In the genomic region with DNA sequence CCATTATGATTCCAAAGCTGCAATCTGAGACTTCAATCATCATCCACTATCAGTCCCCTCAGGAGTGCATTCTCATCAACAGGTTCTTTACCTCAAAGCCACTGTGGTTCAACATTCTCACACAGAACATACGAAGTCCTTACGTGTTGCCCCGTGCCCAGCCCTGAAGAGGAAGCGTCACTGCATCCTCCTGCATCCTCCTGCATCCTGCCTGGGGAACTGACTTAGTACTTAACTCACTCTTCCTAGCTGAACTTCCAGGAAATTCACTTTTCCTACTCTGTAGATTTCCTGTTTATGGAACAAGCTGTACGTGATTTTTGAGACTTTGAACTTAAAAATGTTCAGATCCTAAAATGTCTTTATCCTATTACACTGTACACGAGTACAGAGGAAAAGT, we compare ENCODE assay signal across 28 mouse cellular contexts.
A peak's percentile ranks its signal among the peaks of the same experiment; 100 is the strongest.
DNase-seq lines count a peak whose midpoint lies in the region; ATAC-seq and TF ChIP-seq lines count a peak whose summit lies in the region.
"Had no signal": no experiment of that assay in that cellular context is flagged by ENCODE, and none has a peak within 500 bp of the region (broad histone marks: within the 10 kb centered on the region; RNA-seq: fewer than 3 reads in every experiment).

No protein-coding gene starts in this region.

- no peaks in the 10 kb centered on the region for H3K9me3 ChIP-seq in heart, embryonic 16.5 days (replicated peaks; ENCODE audit: control insufficient read depth, low read length)
- no peaks in the 10 kb centered on the region for H3K9me3 ChIP-seq in kidney, postnatal 0 days (replicated peaks; ENCODE audit: low read length)
- H3K9me3 ChIP-seq: embryonic facial prominence, embryonic 10.5 days; embryonic facial prominence, embryonic 13.5 days; forebrain, embryonic 10.5 days; forebrain, embryonic 13.5 days; hindbrain, embryonic 10.5 days; hindbrain, embryonic 13.5 days; intestine, embryonic 15.5 days had no signal

- H3K4me3 ChIP-seq in heart, embryonic 16.5 days (ENCODE audit: low read length), result no peak overlapping the region
- no peak overlapping the region for H3K4me3 ChIP-seq in kidney, postnatal 0 days (replicated peaks; ENCODE audit: low read depth, low read length)
- H3K4me3 ChIP-seq in kidney, adult 2 months (ENCODE audit: insufficient read depth, low read depth, low read length), result no peak overlapping the region
- H3K4me3 ChIP-seq in brown adipose tissue, adult 24 weeks (ENCODE audit: insufficient read depth, low read depth, low read length), result no peak overlapping the region
- H3K4me3 ChIP-seq: embryonic facial prominence, embryonic 10.5 days; embryonic facial prominence, embryonic 13.5 days; erythroblast, embryonic 14.5 days; forebrain, embryonic 10.5 days; forebrain, embryonic 13.5 days; hindbrain, embryonic 10.5 days; hindbrain, embryonic 13.5 days; intestine, embryonic 15.5 days had no signal

- WGBS in heart, embryonic 16.5 days, result 67% methylated on average over 6 of the region's 6 CpGs
- WGBS in kidney, postnatal 0 days, result 72% methylated on average over 6 of the region's 6 CpGs
- WGBS in kidney, adult 2 months, result 67% methylated on average over 6 of the region's 6 CpGs

- H3K27me3 ChIP-seq in heart, embryonic 16.5 days (ENCODE audit: control insufficient read depth, insufficient read depth, low read length), result no peaks in the 10 kb centered on the region
- H3K27me3 ChIP-seq in kidney, postnatal 0 days (ENCODE audit: insufficient read depth, low read length), result no peaks in the 10 kb centered on the region
- no peaks in the 10 kb centered on the region for H3K27me3 ChIP-seq in kidney, adult 2 months (replicated peaks; ENCODE audit: control insufficient read depth, insufficient read depth, low read length)
- H3K27me3 ChIP-seq: embryonic facial prominence, embryonic 13.5 days; hindbrain, embryonic 13.5 days; intestine, embryonic 15.5 days had no signal

- no peaks in the 10 kb centered on the region for H3K36me3 ChIP-seq in heart, embryonic 16.5 days (ENCODE audit: control insufficient read depth, insufficient read depth)
- H3K36me3 ChIP-seq in kidney, postnatal 0 days (ENCODE audit: insufficient read depth, low read length), result no peaks in the 10 kb centered on the region
- no peaks in the 10 kb centered on the region for H3K36me3 ChIP-seq in kidney, adult 2 months (ENCODE audit: control insufficient read depth, insufficient read depth, low read length)
- H3K36me3 ChIP-seq: embryonic facial prominence, embryonic 10.5 days; embryonic facial prominence, embryonic 13.5 days; forebrain, embryonic 10.5 days; hindbrain, embryonic 10.5 days; hindbrain, embryonic 13.5 days; intestine, embryonic 15.5 days had no signal

- peak overlapping the region; percentile 42 for H3K27ac ChIP-seq in heart, embryonic 16.5 days (ENCODE audit: low read length)
- H3K27ac ChIP-seq in kidney, postnatal 0 days, result no peak overlapping the region
- no peak overlapping the region for H3K27ac ChIP-seq in kidney, adult 2 months (ENCODE audit: insufficient read depth, low read depth, low read length)
- peak overlapping the region; percentile 5; the same call in 1 of the 2 replicates for H3K27ac ChIP-seq in brown adipose tissue, adult 24 weeks (replicated peaks; ENCODE audit: low read depth, low read length)
- H3K27ac ChIP-seq: embryonic facial prominence, embryonic 10.5 days; embryonic facial prominence, embryonic 13.5 days; forebrain, embryonic 10.5 days; forebrain, embryonic 13.5 days; hindbrain, embryonic 10.5 days; hindbrain, embryonic 13.5 days; intestine, embryonic 15.5 days had no signal

- DNase-seq in adrenal gland, postnatal 14 days, result peak; percentile 15
- DNase-seq in adrenal gland, adult 18-20 months (ENCODE audit: low spot score in 2 of 2), result no peak
- DNase-seq in heart, adult 8-10 months (ENCODE audit: low spot score), result no peak
- DNase-seq in kidney, postnatal 0 days (ENCODE audit: low spot score), result peak; percentile 31
- no peak for DNase-seq in kidney, adult 2 months
- DNase-seq: adrenal gland, postnatal 10 days; cerebellum, adult 11-12 months; cerebellum, adult 8-10 months; cerebellum, postnatal 10 days; cerebellum, postnatal 36 days; embryo, embryonic 11 days; gastrocnemius, postnatal 10 days; gastrocnemius, postnatal 36 days; heart, postnatal 14 days had no signal

- H3K9ac ChIP-seq in heart, embryonic 16.5 days (ENCODE audit: low read length), result no peak overlapping the region
- H3K9ac ChIP-seq in kidney, postnatal 0 days (ENCODE audit: low read depth, low read length), result no peak overlapping the region
- H3K9ac ChIP-seq: embryonic facial prominence, embryonic 13.5 days; forebrain, embryonic 13.5 days; hindbrain, embryonic 13.5 days; intestine, embryonic 15.5 days had no signal

- peaks cover 20% of the 10 kb centered on the region for H3K4me1 ChIP-seq in heart, embryonic 16.5 days (ENCODE audit: control insufficient read depth, insufficient read depth, low read length)
- H3K4me1 ChIP-seq in kidney, postnatal 0 days (replicated peaks; ENCODE audit: insufficient read depth, low read length), result no peaks in the 10 kb centered on the region
- H3K4me1 ChIP-seq in kidney, adult 2 months (ENCODE audit: control insufficient read depth, insufficient read depth, low read length), result no peaks in the 10 kb centered on the region
- peaks cover 3% of the 10 kb centered on the region; the same call in 1 of the 2 replicates for H3K4me1 ChIP-seq in brown adipose tissue, adult 24 weeks (ENCODE audit: control insufficient read depth, insufficient read depth, insufficient read length, low read length)
- H3K4me1 ChIP-seq: embryonic facial prominence, embryonic 13.5 days; forebrain, embryonic 13.5 days; hindbrain, embryonic 10.5 days; hindbrain, embryonic 13.5 days; intestine, embryonic 15.5 days had no signal

- no peak for TF ChIP-seq POLR2A in kidney, adult 2 months (IDR thresholded peaks at IDR 0.05; ENCODE audit: low read depth, low read length)

- H3K4me2 ChIP-seq in heart, embryonic 16.5 days (ENCODE audit: low read depth, low read length), result no peak overlapping the region
- H3K4me2 ChIP-seq in kidney, postnatal 0 days (ENCODE audit: low read length), result no peak overlapping the region
- H3K4me2 ChIP-seq: embryonic facial prominence, embryonic 13.5 days; forebrain, embryonic 13.5 days; heart, embryonic 11.5 days; hindbrain, embryonic 13.5 days; intestine, embryonic 15.5 days had no signal

- ATAC-seq in heart, embryonic 16.5 days (replicated peaks; ENCODE audit: extremely low read depth, insufficient read depth, low FRiP score), result no peak
- ATAC-seq in kidney, postnatal 0 days (replicated peaks; ENCODE audit: low FRiP score, low read depth), result no peak
- ATAC-seq: activated CD4-positive, CD25-positive, alpha-beta regulatory T cell, adult 4 months; forebrain, embryonic 13.5 days; forebrain, embryonic 16.5 days; hindbrain, embryonic 16.5 days; intestine, embryonic 15.5 days had no signal

- TF ChIP-seq CTCF in kidney, postnatal 0 days (IDR thresholded peaks at IDR 0.05; ENCODE audit: low read depth), result no peak
- no peak for TF ChIP-seq CTCF in kidney, adult 2 months (conservative IDR thresholded peaks at IDR 0.05; ENCODE audit: insufficient read depth, insufficient read length, low read depth, low read length)

Comparison
In these comparisons a context has a peak if more than half of its experiments do, and no peak if none do; other contexts are left out.
1. DNase-seq: peak in adrenal gland, postnatal 14 days (single experiment) and kidney, postnatal 0 days (single experiment); none in adrenal gland, adult 18-20 months (0 of 2), heart, adult 8-10 months (single experiment) and kidney, adult 2 months (single experiment).
2. H3K27ac ChIP-seq: peak in heart, embryonic 16.5 days (single experiment) and brown adipose tissue, adult 24 weeks (single experiment); none in kidney, postnatal 0 days (single experiment) and kidney, adult 2 months (single experiment).